Mouse (Mus musculus): ENCODE data around the gene Cdh13. TPM values are rescaled to one million over a fixed set of nuclear protein-coding genes. Genes with fewer than 3 reads are reported as not detected.
"Not testable (repeated sequence)": the region's sequence is repeated elsewhere in the genome, so short reads cannot be mapped to it uniquely, and the experiment has no call there.

Gene Cdh13
- polyA plus RNA-seq, 1 experiment from 2014 or later: 120 TPM

GRCm38 (mm10) chr8:118722896-118723295, 439.4 kb downstream of the Cdh13 start:
- H3K9me3 ChIP-seq (ENCODE audit: control insufficient read depth, low read length): no peaks in the 10 kb centered on the region
- H3K36me3 ChIP-seq (ENCODE audit: control insufficient read depth, insufficient read depth, low read length): no peaks in the 10 kb centered on the region
- no peak overlapping the region for H3K27ac ChIP-seq (ENCODE audit: low read depth, low read length)
- no peak for ATAC-seq
- no peaks in the 10 kb centered on the region for H3K27me3 ChIP-seq (replicated peaks; ENCODE audit: control insufficient read depth, insufficient read depth, low read length)
- H3K4me1 ChIP-seq (ENCODE audit: control insufficient read depth, insufficient read depth, low read depth, low read length): no peaks in the 10 kb centered on the region
- no peak overlapping the region for H3K4me3 ChIP-seq (ENCODE audit: low read length)
- 79% methylated on average over 3 of the region's 3 CpGs for WGBS
- no peak overlapping the region for H3K9ac ChIP-seq (ENCODE audit: low read depth, low read length)
- no peak overlapping the region for H3K4me2 ChIP-seq (ENCODE audit: low read length)

DNA sequence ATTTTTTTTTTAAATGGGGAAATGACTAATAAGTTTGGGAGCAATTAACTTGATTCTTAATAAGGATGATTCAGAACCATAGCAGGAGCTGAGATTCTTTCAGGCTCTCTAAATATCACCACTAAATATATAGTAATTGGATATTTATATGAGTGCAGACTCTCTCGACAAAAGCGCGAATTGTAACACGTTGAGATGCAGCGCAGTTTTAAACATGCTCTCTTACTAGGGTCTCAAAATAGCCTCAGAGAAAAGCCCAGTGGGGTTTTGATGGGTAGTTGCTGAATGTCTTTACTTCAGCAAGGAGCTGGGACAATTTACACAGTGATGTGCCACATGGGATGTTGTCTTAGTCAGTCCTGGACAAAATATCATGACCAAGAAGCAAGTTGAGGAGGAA, 442.1 kb downstream of the Cdh13 start:
- Histone ChIP-seq H3K27ac (ENCODE audit: low read depth, low read length) (no peak overlapping the region), H3K4me3 (ENCODE audit: low read length) (no peak overlapping the region), H3K27me3 (replicated peaks; ENCODE audit: control insufficient read depth, insufficient read depth, low read length) (no peaks in the 10 kb centered on the region), H3K4me1 (ENCODE audit: control insufficient read depth, insufficient read depth, low read depth, low read length) (no peaks in the 10 kb centered on the region), H3K4me2 (ENCODE audit: low read length) (no peak overlapping the region), H3K9me3 (ENCODE audit: control insufficient read depth, low read length) (no peaks in the 10 kb centered on the region), H3K36me3 (ENCODE audit: control insufficient read depth, insufficient read depth, low read length) (no peaks in the 10 kb centered on the region), H3K9ac (ENCODE audit: low read depth, low read length) (no peak overlapping the region)
- no peak for ATAC-seq
- 91% methylated on average over 5 of the region's 5 CpGs for WGBS

- 81% methylated on average over 5 of the region's 5 CpGs for WGBS
- H3K4me3 ChIP-seq (ENCODE audit: low read length): no peak overlapping the region
- H3K4me2 ChIP-seq (ENCODE audit: low read length): no peak overlapping the region
- no peaks in the 10 kb centered on the region for H3K36me3 ChIP-seq (ENCODE audit: control insufficient read depth, insufficient read depth, low read length)
- no peaks in the 10 kb centered on the region for H3K4me1 ChIP-seq (ENCODE audit: control insufficient read depth, insufficient read depth, low read depth, low read length)
- H3K27me3 ChIP-seq (replicated peaks; ENCODE audit: control insufficient read depth, insufficient read depth, low read length): no peaks in the 10 kb centered on the region
- no peak overlapping the region for H3K9ac ChIP-seq (ENCODE audit: low read depth, low read length)
- ATAC-seq: no peak
- H3K27ac ChIP-seq (ENCODE audit: low read depth, low read length): no peak overlapping the region
- H3K9me3 ChIP-seq (ENCODE audit: control insufficient read depth, low read length): no peaks in the 10 kb centered on the region
These were observed 458.2 kb downstream of the Cdh13 start for GRCm38 (mm10) chr8:118741781-118742180.

- Histone ChIP-seq H3K27ac (ENCODE audit: low read depth, low read length) (no peak overlapping the region), H3K27me3 (replicated peaks; ENCODE audit: control insufficient read depth, insufficient read depth, low read length) (no peaks in the 10 kb centered on the region), H3K4me1 (ENCODE audit: control insufficient read depth, insufficient read depth, low read depth, low read length) (no peaks in the 10 kb centered on the region), H3K9me3 (ENCODE audit: control insufficient read depth, low read length) (no peaks in the 10 kb centered on the region), H3K36me3 (ENCODE audit: control insufficient read depth, insufficient read depth, low read length) (no peaks in the 10 kb centered on the region), H3K4me3 (ENCODE audit: low read length) (no peak overlapping the region), H3K9ac (ENCODE audit: low read depth, low read length) (no peak overlapping the region), H3K4me2 (ENCODE audit: low read length) (no peak overlapping the region)
- 78% methylated on average over 13 of the region's 13 CpGs for WGBS
- no peak for ATAC-seq
These were observed 461.5 kb downstream of the Cdh13 start for GRCm38 (mm10) chr8:118744991-118745390.

GRCm38 (mm10) chr8:118748041-118748604, 464.6 kb downstream of the Cdh13 start:
- Histone ChIP-seq H3K9me3 (ENCODE audit: control insufficient read depth, low read length) (no peaks in the 10 kb centered on the region), H3K9ac (ENCODE audit: low read depth, low read length) (no peak overlapping the region), H3K27ac (ENCODE audit: low read depth, low read length) (no peak overlapping the region), H3K36me3 (ENCODE audit: control insufficient read depth, insufficient read depth, low read length) (no peaks in the 10 kb centered on the region), H3K4me1 (ENCODE audit: control insufficient read depth, insufficient read depth, low read depth, low read length) (no peaks in the 10 kb centered on the region), H3K4me3 (ENCODE audit: low read length) (no peak overlapping the region), H3K27me3 (replicated peaks; ENCODE audit: control insufficient read depth, insufficient read depth, low read length) (no peaks in the 10 kb centered on the region), H3K4me2 (ENCODE audit: low read length) (no peak overlapping the region)
- no peak for ATAC-seq
- 71% methylated on average over 21 of the region's 21 CpGs for WGBS

- Histone ChIP-seq H3K4me2 (ENCODE audit: low read length) (no peak overlapping the region), H3K4me1 (ENCODE audit: control insufficient read depth, insufficient read depth, low read depth, low read length) (no peaks in the 10 kb centered on the region), H3K9ac (ENCODE audit: low read depth, low read length) (no peak overlapping the region), H3K27ac (ENCODE audit: low read depth, low read length) (no peak overlapping the region), H3K27me3 (replicated peaks; ENCODE audit: control insufficient read depth, insufficient read depth, low read length) (no peaks in the 10 kb centered on the region), H3K9me3 (ENCODE audit: control insufficient read depth, low read length) (no peaks in the 10 kb centered on the region), H3K36me3 (ENCODE audit: control insufficient read depth, insufficient read depth, low read length) (no peaks in the 10 kb centered on the region), H3K4me3 (ENCODE audit: low read length) (no peak overlapping the region)
- 83% methylated on average over 3 of the region's 3 CpGs for WGBS
- no peak for ATAC-seq
These were observed 465.7 kb downstream of the Cdh13 start for GRCm38 (mm10) chr8:118749191-118749590.

- Histone ChIP-seq H3K4me2 (ENCODE audit: low read length) (no peak overlapping the region), H3K9me3 (ENCODE audit: control insufficient read depth, low read length) (no peaks in the 10 kb centered on the region), H3K4me1 (ENCODE audit: control insufficient read depth, insufficient read depth, low read depth, low read length) (no peaks in the 10 kb centered on the region), H3K36me3 (ENCODE audit: control insufficient read depth, insufficient read depth, low read length) (no peaks in the 10 kb centered on the region), H3K27me3 (replicated peaks; ENCODE audit: control insufficient read depth, insufficient read depth, low read length) (no peaks in the 10 kb centered on the region), H3K9ac (ENCODE audit: low read depth, low read length) (no peak overlapping the region), H3K27ac (ENCODE audit: low read depth, low read length) (no peak overlapping the region), H3K4me3 (ENCODE audit: low read length) (no peak overlapping the region)
- ATAC-seq: no peak
- WGBS: 92% methylated on average over 11 of the region's 11 CpGs
These were observed 466.3 kb downstream of the Cdh13 start for GRCm38 (mm10) chr8:118749786-118750185.

DNA sequence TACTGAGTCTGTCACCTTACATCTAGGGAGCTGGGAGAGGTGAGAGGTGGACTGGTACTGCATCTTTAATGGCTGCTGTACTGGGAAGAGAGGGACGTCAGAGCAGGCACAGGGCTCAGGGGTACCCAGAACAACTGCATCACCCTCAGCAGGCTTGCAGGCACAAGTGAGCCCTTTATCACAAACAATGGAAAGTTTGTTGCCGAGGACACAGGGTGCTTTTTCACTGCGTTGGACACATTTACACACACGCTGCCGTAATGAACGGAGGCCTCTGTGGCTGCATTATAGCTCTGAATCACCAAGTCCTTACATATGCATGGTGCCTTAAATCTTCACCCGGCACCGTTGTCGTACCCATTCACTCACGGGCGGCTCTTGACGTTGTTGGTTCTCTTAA, 470.2 kb downstream of the Cdh13 start:
- Histone ChIP-seq H3K27me3 (replicated peaks; ENCODE audit: control insufficient read depth, insufficient read depth, low read length) (no peaks in the 10 kb centered on the region), H3K4me3 (ENCODE audit: low read length) (no peak overlapping the region), H3K27ac (ENCODE audit: low read depth, low read length) (no peak overlapping the region), H3K4me2 (ENCODE audit: low read length) (no peak overlapping the region; the same call in 1 of the 2 replicates), H3K9me3 (ENCODE audit: control insufficient read depth, low read length) (no peaks in the 10 kb centered on the region), H3K4me1 (ENCODE audit: control insufficient read depth, insufficient read depth, low read depth, low read length) (no peaks in the 10 kb centered on the region), H3K9ac (ENCODE audit: low read depth, low read length) (no peak overlapping the region), H3K36me3 (ENCODE audit: control insufficient read depth, insufficient read depth, low read length) (no peaks in the 10 kb centered on the region)
- ATAC-seq: no peak
- 56% methylated on average over 12 of the region's 12 CpGs for WGBS

DNA sequence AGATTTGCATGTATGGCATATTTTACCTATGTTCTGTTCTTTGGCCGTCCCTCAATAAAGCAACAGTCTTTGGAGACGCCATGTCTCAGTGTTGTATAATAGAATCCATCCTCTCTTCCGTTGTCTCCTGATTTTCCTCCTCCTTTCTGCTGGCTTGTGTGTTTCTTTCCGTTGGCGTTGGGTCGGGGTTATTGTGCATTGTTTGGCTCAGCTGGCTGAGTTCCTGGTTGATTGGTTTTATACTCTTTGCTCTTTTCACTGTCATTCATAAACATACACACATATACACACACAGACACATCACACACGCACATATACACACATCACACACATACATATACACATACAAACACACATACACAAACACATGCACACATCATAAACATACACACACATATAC, 470.6 kb downstream of the Cdh13 start:
- H3K27ac ChIP-seq (ENCODE audit: low read depth, low read length): no peak overlapping the region

GRCm38 (mm10) chr8:118777507-118777906, 494.0 kb downstream of the Cdh13 start:
- ATAC-seq; H3K9me3 ChIP-seq (ENCODE audit: control insufficient read depth, low read length); H3K9ac ChIP-seq (ENCODE audit: low read depth, low read length); H3K27me3 ChIP-seq (replicated peaks; ENCODE audit: control insufficient read depth, insufficient read depth, low read length); H3K4me3 ChIP-seq (ENCODE audit: low read length); H3K27ac ChIP-seq (ENCODE audit: low read depth, low read length); H3K4me1 ChIP-seq (ENCODE audit: control insufficient read depth, insufficient read depth, low read depth, low read length); H3K4me2 ChIP-seq (ENCODE audit: low read length); H3K36me3 ChIP-seq (ENCODE audit: control insufficient read depth, insufficient read depth, low read length): not testable (repeated sequence)
- WGBS: 91% methylated on average over 6 of the region's 6 CpGs

More for the DNA sequence above, 470.6 kb downstream of the Cdh13 start:
- Histone ChIP-seq H3K36me3 (ENCODE audit: control insufficient read depth, insufficient read depth, low read length) (no peaks in the 10 kb centered on the region), H3K4me3 (ENCODE audit: low read length) (no peak overlapping the region), H3K9me3 (ENCODE audit: control insufficient read depth, low read length) (no peaks in the 10 kb centered on the region), H3K4me1 (ENCODE audit: control insufficient read depth, insufficient read depth, low read depth, low read length) (no peaks in the 10 kb centered on the region), H3K27me3 (replicated peaks; ENCODE audit: control insufficient read depth, insufficient read depth, low read length) (no peaks in the 10 kb centered on the region), H3K9ac (ENCODE audit: low read depth, low read length) (no peak overlapping the region), H3K4me2 (ENCODE audit: low read length) (no peak overlapping the region; the same call in 1 of the 2 replicates)
- WGBS: 55% methylated on average over 7 of the region's 7 CpGs
- no peak for ATAC-seq
